ENCODE assay signal across 10 mouse cellular contexts in the genomic region with DNA sequence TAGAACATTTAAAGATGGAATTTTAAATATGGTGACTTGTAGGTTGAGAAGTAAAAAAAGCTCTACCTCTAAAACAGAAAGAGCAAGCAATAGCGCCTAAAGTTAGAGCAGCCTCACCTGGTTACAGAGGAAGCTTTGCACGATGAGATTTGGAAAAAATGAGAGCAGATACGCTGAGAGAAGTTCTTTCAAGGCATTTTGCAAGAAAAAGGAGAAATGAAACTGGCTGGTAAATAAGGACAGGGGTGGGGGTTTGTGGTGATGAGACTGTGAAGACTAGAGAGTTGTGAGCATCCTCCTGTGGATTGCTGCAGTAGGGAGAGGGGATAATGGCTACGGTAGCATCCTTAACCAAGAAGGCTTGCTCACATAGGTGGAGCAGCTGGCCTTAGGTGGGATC.
"Had no signal": no experiment of that assay in that cellular context is flagged by ENCODE, and none has a peak within 500 bp of the region (broad histone marks: within the 10 kb centered on the region; RNA-seq: fewer than 3 reads in every experiment).

No protein-coding gene starts in this region.

- H3K9ac ChIP-seq: liver, embryonic 15.5 days; liver, postnatal 0 days; lung, embryonic 15.5 days; midbrain, embryonic 12.5 days; midbrain, embryonic 15.5 days; neural tube, embryonic 12.5 days; stomach, embryonic 15.5 days had no signal

- H3K27me3 ChIP-seq: liver, embryonic 15.5 days; lung, embryonic 15.5 days; megakaryocyte, embryonic 14.5 days; midbrain, embryonic 12.5 days; midbrain, embryonic 15.5 days; neural tube, embryonic 12.5 days; stomach, embryonic 15.5 days had no signal

- H3K27ac ChIP-seq: liver, embryonic 15.5 days; lung, embryonic 15.5 days; midbrain, embryonic 12.5 days; midbrain, embryonic 15.5 days; neural tube, embryonic 12.5 days; stomach, embryonic 15.5 days; stomach, postnatal 0 days had no signal

- ATAC-seq: liver, postnatal 0 days; lung, postnatal 0 days had no signal

- H3K4me2 ChIP-seq: liver, embryonic 15.5 days; lung, embryonic 15.5 days; midbrain, embryonic 12.5 days; midbrain, embryonic 15.5 days; neural tube, embryonic 12.5 days; stomach, embryonic 15.5 days had no signal

- H3K4me1 ChIP-seq: liver, embryonic 15.5 days; lung, embryonic 15.5 days; megakaryocyte, embryonic 14.5 days; midbrain, embryonic 12.5 days; midbrain, embryonic 15.5 days; neural tube, embryonic 12.5 days; stomach, embryonic 15.5 days had no signal

- H3K9me3 ChIP-seq: liver, embryonic 15.5 days; lung, embryonic 15.5 days; megakaryocyte, embryonic 14.5 days; midbrain, embryonic 12.5 days; midbrain, embryonic 15.5 days; neural tube, embryonic 12.5 days; stomach, embryonic 15.5 days had no signal

- H3K36me3 ChIP-seq: liver, embryonic 15.5 days; lung, embryonic 15.5 days; midbrain, embryonic 12.5 days; midbrain, embryonic 15.5 days; neural tube, embryonic 12.5 days; stomach, embryonic 15.5 days had no signal

- H3K4me3 ChIP-seq: liver, embryonic 15.5 days; lung, embryonic 15.5 days; megakaryocyte, embryonic 14.5 days; midbrain, embryonic 12.5 days; midbrain, embryonic 15.5 days; neural tube, embryonic 12.5 days; stomach, embryonic 15.5 days had no signal
